Mouse (Mus musculus): Measurements from ENCODE around the gene Tigd4. TPM values are rescaled to one million over a fixed set of nuclear protein-coding genes. Genes with fewer than 3 reads are reported as not detected.
"Not testable (repeated sequence)": the region's sequence is repeated elsewhere in the genome, so short reads cannot be mapped to it uniquely, and the experiment has no call there.

Tigd4 gene
- 0.28 and 0.29 TPM in 2 replicates for polyA plus RNA-seq (2015; fragmentation: Nextera tagmentation; extraction: Ambion mirVana)

- peaks cover 10% of the 10 kb centered on the region; the same call in 1 of the 2 replicates for H3K4me1 ChIP-seq (replicated peaks)
- no peak within 1 kb of the TSS for H3K4me2 ChIP-seq
- H3K4me3 ChIP-seq: no peak within 1 kb of the TSS
- WGBS: 56% methylated on average over 2 of the region's 2 CpGs
- no peak for ATAC-seq (replicated peaks; ENCODE audit: insufficient number of reproducible peaks, insufficient read depth, low FRiP score, low read depth)
- H3K9me3 ChIP-seq (replicated peaks): no peaks in the 10 kb centered on the region
- no peaks in the 10 kb centered on the region for H3K27me3 ChIP-seq
- H3K9ac ChIP-seq: no peak within 1 kb of the TSS
- H3K27ac ChIP-seq: peak within 1 kb of the TSS; percentile 12; the same call in 1 of the 2 replicates
- H3K36me3 ChIP-seq: no peaks in the 10 kb centered on the region
Measured at GRCm38 (mm10) chr3:84593274-84593673, at the start of gene Tigd4. TSS of gene Tigd4 (plus strand) at chr3:84593574.

- peaks cover 7% of the 10 kb centered on the region; the same call in 1 of the 2 replicates for H3K36me3 ChIP-seq
- H3K27me3 ChIP-seq: no peaks in the 10 kb centered on the region
- no peak overlapping the region for H3K9ac ChIP-seq
- no peak overlapping the region for H3K4me2 ChIP-seq
- no peaks in the 10 kb centered on the region for H3K9me3 ChIP-seq (replicated peaks)
- 50% methylated on average over 8 of the region's 8 CpGs for WGBS
- H3K4me1 ChIP-seq (replicated peaks): peaks cover 5% of the 10 kb centered on the region
- ATAC-seq (replicated peaks; ENCODE audit: insufficient number of reproducible peaks, insufficient read depth, low FRiP score, low read depth): no peak
- no peak overlapping the region for H3K4me3 ChIP-seq
- 0 out of 2 replicates have a peak overlapping the region, but pooled peaks have one; percentile 5 for H3K27ac ChIP-seq
Measured at GRCm38 (mm10) chr3:84547177-84547576, 46.2 kb upstream of the Tigd4 start.

- Histone ChIP-seq H3K4me1 (replicated peaks) (peaks cover 15% of the 10 kb centered on the region), H3K27ac (no peak overlapping the region), H3K9me3 (replicated peaks) (no peaks in the 10 kb centered on the region), H3K4me3 (no peak overlapping the region), H3K9ac (no peak overlapping the region), H3K4me2 (no peak overlapping the region), H3K27me3 (no peaks in the 10 kb centered on the region), H3K36me3 (no peaks in the 10 kb centered on the region)
- WGBS: 84% methylated on average over 3 of the region's 3 CpGs
- no peak for ATAC-seq (replicated peaks; ENCODE audit: insufficient number of reproducible peaks, insufficient read depth, low FRiP score, low read depth)
Measured at GRCm38 (mm10) chr3:84555780-84556179, 37.6 kb upstream of the Tigd4 start.

- no peaks in the 10 kb centered on the region for H3K9me3 ChIP-seq (replicated peaks)
- H3K36me3 ChIP-seq: no peaks in the 10 kb centered on the region
- H3K4me2 ChIP-seq: no peak overlapping the region
- H3K9ac ChIP-seq: no peak overlapping the region
- H3K4me1 ChIP-seq (replicated peaks): peaks cover 26% of the 10 kb centered on the region
- H3K27me3 ChIP-seq: no peaks in the 10 kb centered on the region
- no peak overlapping the region for H3K27ac ChIP-seq
- ATAC-seq (replicated peaks; ENCODE audit: insufficient number of reproducible peaks, insufficient read depth, low FRiP score, low read depth): no peak
- 91% methylated on average over 3 of the region's 3 CpGs for WGBS
- H3K4me3 ChIP-seq: no peak overlapping the region
Measured at GRCm38 (mm10) chr3:84558301-84558700, 35.1 kb upstream of the Tigd4 start.

- H3K9me3 ChIP-seq (replicated peaks); H3K36me3 ChIP-seq; H3K4me3 ChIP-seq; H3K27me3 ChIP-seq; H3K9ac ChIP-seq: not testable (repeated sequence)
- Histone ChIP-seq H3K27ac (peak overlapping the region; percentile 68), H3K4me2 (0 out of 2 replicates have a peak overlapping the region, but pooled peaks have one; percentile 29), H3K4me1 (replicated peaks) (peaks cover 25% of the 10 kb centered on the region)
- WGBS: 50% methylated on average over 2 of the region's 2 CpGs
- 0 out of 2 replicates have a peak, but pooled peaks have one; percentile 39 for ATAC-seq (replicated peaks; ENCODE audit: insufficient number of reproducible peaks, insufficient read depth, low FRiP score, low read depth)
Measured at GRCm38 (mm10) chr3:84562911-84563310, 30.5 kb upstream of the Tigd4 start.

- H3K9ac ChIP-seq: no peak overlapping the region
- peaks cover 23% of the 10 kb centered on the region for H3K4me1 ChIP-seq (replicated peaks)
- WGBS: 44% methylated on average over 4 of the region's 4 CpGs
- no peak overlapping the region for H3K4me3 ChIP-seq
- no peaks in the 10 kb centered on the region for H3K27me3 ChIP-seq
- H3K9me3 ChIP-seq (replicated peaks): no peaks in the 10 kb centered on the region
- H3K4me2 ChIP-seq: peak overlapping the region; percentile 18
- no peak for ATAC-seq (replicated peaks; ENCODE audit: insufficient number of reproducible peaks, insufficient read depth, low FRiP score, low read depth)
- peak overlapping the region; percentile 68 for H3K27ac ChIP-seq
- H3K36me3 ChIP-seq: no peaks in the 10 kb centered on the region
Measured at GRCm38 (mm10) chr3:84563415-84563814, 30.0 kb upstream of the Tigd4 start.

- no peak for ATAC-seq (replicated peaks; ENCODE audit: insufficient number of reproducible peaks, insufficient read depth, low FRiP score, low read depth)
- Histone ChIP-seq H3K4me3 (no peak overlapping the region), H3K4me2 (no peak overlapping the region), H3K27me3 (no peaks in the 10 kb centered on the region), H3K4me1 (replicated peaks) (peaks cover 16% of the 10 kb centered on the region), H3K27ac (no peak overlapping the region), H3K9ac (no peak overlapping the region), H3K9me3 (replicated peaks) (no peaks in the 10 kb centered on the region), H3K36me3 (no peaks in the 10 kb centered on the region)
- 94% methylated on average over 6 of the region's 6 CpGs for WGBS
Measured at GRCm38 (mm10) chr3:84568540-84568939, 24.8 kb upstream of the Tigd4 start.

GRCm38 (mm10) chr3:84569587-84569986 is 23.8 kb upstream of the Tigd4 start:
- H3K27me3 ChIP-seq: no peaks in the 10 kb centered on the region
- H3K36me3 ChIP-seq: no peaks in the 10 kb centered on the region
- no peak overlapping the region for H3K9ac ChIP-seq
- H3K4me3 ChIP-seq: no peak overlapping the region
- H3K4me1 ChIP-seq (replicated peaks): peaks cover 15% of the 10 kb centered on the region
- WGBS: 76% methylated on average over 6 of the region's 6 CpGs
- H3K27ac ChIP-seq: no peak overlapping the region
- no peak for ATAC-seq (replicated peaks; ENCODE audit: insufficient number of reproducible peaks, insufficient read depth, low FRiP score, low read depth)
- H3K9me3 ChIP-seq (replicated peaks): no peaks in the 10 kb centered on the region
- H3K4me2 ChIP-seq: no peak overlapping the region

- 68% methylated on average over 3 of the region's 3 CpGs for WGBS
- Histone ChIP-seq H3K27ac (no peak overlapping the region), H3K4me1 (replicated peaks) (peaks cover 16% of the 10 kb centered on the region), H3K9ac (no peak overlapping the region), H3K27me3 (no peaks in the 10 kb centered on the region), H3K9me3 (replicated peaks) (no peaks in the 10 kb centered on the region), H3K36me3 (no peaks in the 10 kb centered on the region), H3K4me2 (no peak overlapping the region), H3K4me3 (no peak overlapping the region)
- ATAC-seq (replicated peaks; ENCODE audit: insufficient number of reproducible peaks, insufficient read depth, low FRiP score, low read depth): no peak
Measured at GRCm38 (mm10) chr3:84570501-84570900, 22.9 kb upstream of the Tigd4 start.

- peak overlapping the region; percentile 80 for H3K4me2 ChIP-seq
- no peak for ATAC-seq (replicated peaks; ENCODE audit: insufficient number of reproducible peaks, insufficient read depth, low FRiP score, low read depth)
- H3K9me3 ChIP-seq (replicated peaks): no peaks in the 10 kb centered on the region
- H3K27ac ChIP-seq: 0 out of 2 replicates have a peak overlapping the region, but pooled peaks have one; percentile 1
- peak overlapping the region; percentile 89 for H3K4me3 ChIP-seq
- 18% methylated on average over 4 of the region's 4 CpGs for WGBS
- no peaks in the 10 kb centered on the region for H3K27me3 ChIP-seq
- peak overlapping the region; percentile 77 for H3K9ac ChIP-seq
- H3K4me1 ChIP-seq (replicated peaks): peaks cover 44% of the 10 kb centered on the region
- H3K36me3 ChIP-seq: no peaks in the 10 kb centered on the region
Measured at GRCm38 (mm10) chr3:84580716-84581115, 12.7 kb upstream of the Tigd4 start.

- no peaks in the 10 kb centered on the region for H3K27me3 ChIP-seq
- peak overlapping the region; percentile 80 for H3K4me2 ChIP-seq
- H3K9ac ChIP-seq: peak overlapping the region; percentile 77
- WGBS: 1% methylated on average over 4 of the region's 4 CpGs
- H3K36me3 ChIP-seq: no peaks in the 10 kb centered on the region
- ATAC-seq (replicated peaks; ENCODE audit: insufficient number of reproducible peaks, insufficient read depth, low FRiP score, low read depth): no peak
- H3K27ac ChIP-seq: peak overlapping the region; percentile 95
- no peaks in the 10 kb centered on the region for H3K9me3 ChIP-seq (replicated peaks)
- H3K4me3 ChIP-seq: peak overlapping the region; percentile 89
- peaks cover 51% of the 10 kb centered on the region for H3K4me1 ChIP-seq (replicated peaks)
Measured at GRCm38 (mm10) chr3:84581696-84582022, 11.7 kb upstream of the Tigd4 start.

Data from heart, embryonic 15.5 days (tissue).